Mouse (Mus musculus) gastrocnemius, adult 18-20 months (tissue): Measurements from ENCODE around the gene Mbd3l2. TPM values are rescaled to one million over a fixed set of nuclear protein-coding genes. Genes with fewer than 3 reads are reported as not detected.
"Not testable (repeated sequence)": the region's sequence is repeated elsewhere in the genome, so short reads cannot be mapped to it uniquely, and the experiment has no call there.

Experiments used
- DNase-seq: peaks from one replicate; pipeline ENCODE4 v3.0.0; 2021; ENCODE audit warnings: low spot score
- long read RNA-seq, 2 experiments: library from polyadenylated mRNA; stranded (forward); transcript quantifications; one replicate each; pipeline ENCODE4 v2.0.0; 2021
- microRNA-seq: library from miRNA; unstranded; fragments of <30 nt; microRNA quantifications from one replicate; pipeline ENCODE4 v1.2.0, GENCODE M21; 2021
- total RNA-seq, 2 experiments: library from RNA; stranded (reverse); gene quantifications; 2 replicates each; pipeline ENCODE4 v1.2.3; 2021

Mbd3l2 gene
- not detected for total RNA-seq
- long read RNA-seq, experiment 1, result 0 reads
- long read RNA-seq, experiment 2, result 0 reads

DNA sequence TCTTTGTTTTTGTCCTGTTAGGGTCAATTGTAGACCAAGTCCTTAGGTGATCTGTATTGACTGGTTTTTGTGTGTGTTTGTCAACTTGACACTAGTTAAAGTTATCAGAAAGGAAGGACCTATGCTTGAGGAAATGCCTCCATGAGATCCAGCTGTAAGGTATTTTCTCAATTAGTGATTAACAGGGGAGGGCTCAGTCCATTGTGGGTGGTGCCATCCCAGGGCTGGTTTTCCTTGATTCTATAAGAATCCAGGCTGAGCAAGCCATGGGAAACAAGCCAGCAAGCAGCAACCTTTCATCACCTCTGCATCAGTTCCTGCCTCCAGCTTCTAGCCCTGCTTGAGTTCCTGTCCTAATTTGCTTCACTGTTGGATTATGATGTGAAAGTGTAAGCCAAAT, at the start of gene Mbd3l2:
Mbd3l2 (plus strand) TSS at position 301 of the 400 bp plus-strand sequence.
- no peak for DNase-seq

DNA sequence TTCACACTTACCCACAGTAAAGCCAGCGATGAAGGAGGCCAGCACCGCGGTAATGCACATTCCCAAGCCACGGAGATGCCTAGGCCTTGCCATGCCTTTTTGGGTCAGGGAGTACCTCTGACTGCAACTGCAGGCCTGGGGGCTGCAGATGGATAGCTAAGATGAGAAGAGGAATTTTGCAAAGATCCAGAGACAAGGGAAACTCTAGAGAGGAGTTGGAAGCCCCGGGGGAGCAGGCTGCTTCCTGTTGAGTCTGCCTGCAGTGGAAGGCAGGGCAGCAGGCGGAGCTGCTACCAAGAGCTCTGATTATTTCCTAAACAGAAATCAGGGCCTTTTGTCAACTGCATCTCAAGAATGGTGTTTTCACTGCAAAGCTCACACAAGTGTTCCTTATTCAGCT, 44.7 kb upstream of the Mbd3l2 start:
- peak; percentile 10 for DNase-seq

DNA sequence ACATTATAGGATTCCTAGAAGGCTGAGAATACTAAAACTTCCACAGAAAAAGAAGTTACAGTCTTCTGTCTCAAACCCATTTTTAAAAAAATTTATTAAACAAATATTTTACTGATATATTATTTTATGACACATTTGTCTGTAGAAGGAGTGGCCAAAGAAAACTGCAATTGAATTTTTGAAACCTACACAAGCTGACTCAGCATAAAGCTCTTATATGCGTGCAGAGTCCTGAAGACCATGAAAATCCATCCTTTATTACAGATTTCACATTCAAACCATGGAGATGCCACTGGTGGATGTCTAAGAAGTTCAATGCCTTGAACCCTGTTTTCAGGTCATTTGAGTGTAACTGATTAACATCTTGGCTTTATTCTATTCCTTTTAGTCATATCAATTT, 30.8 kb upstream of the Mbd3l2 start:
- no peak for DNase-seq

- not testable (repeated sequence) for DNase-seq
Measured at GRCm38 (mm10) chr9:18402895-18403294, 27.6 kb upstream of the Mbd3l2 start, which contains the start of gene Naalad2. Gene Naalad2 (minus strand): TSS chr9:18402995.

DNA sequence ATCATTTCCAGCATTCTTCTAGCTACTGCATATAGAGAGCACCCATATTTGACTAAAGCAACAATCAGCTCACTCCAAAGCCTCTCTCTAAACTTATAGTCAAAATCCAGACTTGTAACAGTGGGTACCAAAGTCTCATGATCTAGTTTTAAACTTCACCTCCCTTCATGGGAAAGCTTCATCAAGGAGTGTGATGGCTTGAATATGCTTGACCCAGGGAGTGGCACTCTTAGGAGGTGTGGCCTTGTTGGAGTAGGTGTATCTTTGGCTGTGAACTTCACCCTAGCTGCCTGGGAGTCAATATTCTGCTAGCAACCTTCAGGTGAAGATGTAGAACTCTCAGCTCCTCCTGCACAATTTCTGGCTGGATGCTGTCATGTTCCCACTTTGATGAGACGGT, 26.3 kb upstream of the Mbd3l2 start, which contains the start of gene Ubtfl1:
Ubtfl1 (plus strand) TSS at position 301 of the 400 bp plus-strand sequence.
- DNase-seq, result no peak

DNA sequence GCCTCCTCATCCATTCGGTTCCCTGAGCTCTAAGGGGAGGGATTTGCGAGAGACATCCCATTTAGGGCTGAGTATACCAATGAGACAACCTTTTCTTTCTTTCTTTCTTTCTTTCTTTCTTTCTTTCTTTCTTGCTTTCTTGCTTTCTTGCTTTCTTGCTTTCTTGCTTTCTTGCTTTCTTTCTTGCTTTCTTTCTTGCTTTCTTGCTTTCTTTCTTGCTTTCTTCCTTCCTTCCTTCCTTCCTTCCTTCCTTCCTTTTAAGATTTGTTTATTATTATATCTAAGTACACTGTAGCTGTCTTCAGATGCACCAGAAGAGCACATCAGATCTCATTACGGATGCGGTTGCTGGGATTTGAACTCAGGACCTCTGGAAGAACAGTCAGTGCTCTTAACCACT, 18.1 kb upstream of the Mbd3l2 start:
- not testable (repeated sequence) for DNase-seq

- DNase-seq, result no peak
Measured at GRCm38 (mm10) chr9:18431687-18432086, 1.2 kb downstream of the Mbd3l2 start.

DNA sequence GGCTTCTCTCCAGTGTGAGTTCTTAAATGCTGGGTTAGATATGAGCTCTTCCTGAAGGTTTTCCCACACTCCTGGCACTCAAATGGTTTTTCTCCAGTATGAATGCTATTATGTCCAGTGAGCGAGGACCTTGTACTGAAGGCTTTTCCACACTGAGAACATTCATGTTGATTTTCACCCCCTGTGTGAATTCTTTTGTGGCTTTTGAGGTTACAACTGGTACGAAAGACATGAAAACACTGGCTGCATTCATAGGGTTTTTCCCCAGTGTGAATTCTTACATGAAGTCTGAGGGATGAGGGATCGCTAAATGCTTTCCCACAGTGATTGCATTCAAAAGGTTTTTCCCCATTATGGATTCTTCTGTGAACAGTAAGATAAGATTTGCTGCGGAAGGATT, 26.1 kb downstream of the Mbd3l2 start:
- no peak for DNase-seq

DNA sequence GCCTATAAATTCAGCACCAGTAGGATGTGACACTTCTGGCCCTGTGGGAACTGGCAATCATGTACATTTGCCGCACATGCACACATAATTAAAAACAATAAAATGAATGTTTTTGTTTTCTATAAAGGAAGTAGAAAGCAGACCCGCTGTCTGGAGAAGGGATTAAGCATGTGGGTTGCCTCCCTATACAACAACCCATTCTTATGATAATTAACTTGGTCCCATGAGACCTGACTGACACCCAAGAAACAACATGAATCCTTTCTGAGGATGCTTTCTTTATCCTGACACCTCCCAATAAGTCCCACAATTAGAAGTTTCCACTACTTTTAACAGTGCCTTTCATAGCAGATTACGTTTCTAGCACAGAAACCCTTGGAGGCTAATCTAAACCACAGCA, 36.9 kb downstream of the Mbd3l2 start:
- no peak for DNase-seq

DNA sequence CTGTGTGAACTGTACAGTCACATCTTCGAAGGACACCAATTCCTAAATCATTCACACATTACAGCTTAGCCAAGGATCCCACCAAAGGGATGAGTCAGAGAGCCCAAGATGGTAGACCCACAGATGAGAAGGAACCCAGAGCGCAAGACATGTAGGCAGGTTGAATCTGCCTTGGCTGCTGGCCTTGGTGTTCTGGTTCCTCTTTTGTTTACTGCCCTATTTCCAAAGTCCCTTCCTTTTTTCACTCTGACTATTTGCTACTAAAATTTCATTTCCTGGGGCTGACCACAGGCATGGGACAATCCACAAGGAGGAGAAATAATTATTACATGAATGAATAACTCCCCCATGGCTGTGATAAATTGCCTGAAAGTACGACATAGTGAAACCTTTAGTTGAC, 37.6 kb downstream of the Mbd3l2 start:
- DNase-seq, result no peak

DNA sequence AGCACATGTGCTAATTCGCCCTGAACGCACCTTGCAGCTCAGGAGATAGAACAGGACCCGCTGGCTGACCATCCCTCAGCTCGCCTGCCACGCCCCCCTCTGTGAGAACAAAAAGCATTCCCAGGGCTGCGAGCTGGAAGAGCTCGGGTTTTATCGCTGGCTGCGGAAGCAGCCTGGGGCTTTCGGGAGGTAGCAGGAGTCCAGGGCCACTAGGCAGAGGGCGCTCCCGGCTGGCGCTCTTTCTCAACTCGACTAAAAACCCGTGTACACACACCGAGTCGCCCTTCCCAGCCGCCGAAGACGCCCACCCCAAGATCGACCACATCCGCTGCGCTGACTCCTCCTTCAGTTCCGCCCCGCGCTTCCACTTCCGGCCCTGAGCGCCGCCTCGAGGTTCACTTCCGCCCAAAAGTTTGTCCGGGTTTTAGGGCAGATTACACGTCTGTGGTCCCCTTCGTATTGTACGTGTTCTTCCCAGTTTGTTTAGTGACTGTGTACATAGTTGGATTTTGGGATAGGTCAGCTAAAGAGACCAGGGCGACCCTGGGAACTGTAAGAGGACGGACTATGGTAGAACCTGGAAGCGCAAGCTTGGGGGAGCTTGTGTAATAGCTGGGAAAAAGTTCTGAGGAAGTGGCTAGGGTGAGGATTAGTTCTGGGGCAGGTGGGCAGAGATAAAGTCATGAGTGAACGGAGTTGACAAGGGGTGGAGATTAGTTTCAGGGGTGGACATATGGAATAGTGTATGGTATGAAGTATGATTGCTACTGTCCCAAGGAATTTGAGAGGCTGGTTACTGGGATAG, 43.1 kb downstream of the Mbd3l2 start:
- DNase-seq, result peak; percentile 54

DNA sequence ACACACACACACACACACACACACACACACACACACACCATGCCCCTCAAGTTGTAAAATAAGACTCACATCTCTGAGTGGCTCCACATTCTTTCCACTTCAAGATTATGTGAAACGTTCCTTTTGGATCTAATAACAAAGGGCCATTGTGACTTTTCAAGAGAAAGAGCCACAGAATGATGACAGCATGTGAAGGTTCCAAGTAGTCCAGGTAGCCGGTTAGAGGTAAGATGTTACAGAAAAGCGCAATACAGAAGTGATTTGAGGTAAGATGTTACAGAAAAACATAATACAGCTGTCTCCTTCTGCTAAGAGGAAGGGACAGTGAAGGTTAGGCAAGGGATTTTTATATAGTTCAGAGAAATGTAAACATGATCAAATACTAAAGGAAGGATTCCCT, 47.7 kb downstream of the Mbd3l2 start, which contains the start of the genes Zfp558 and Mbd3l1:
Zfp558 (minus strand) TSS at position 101 of the 400 bp plus-strand sequence.
Mbd3l1 (plus strand) TSS at position 192 of the 400 bp plus-strand sequence.
- no peak for DNase-seq

Small RNA genes within 50 kb of the gene (microRNA-seq; reads per million reads assigned to microRNA genes)
- gene Gm22854, result not detected

Other genes with a start within 250 kb of the Mbd3l2 start
- 10 to 100 TPM; 48.8 to 56.6 TPM for gene Chordc1, start 138.5 kb upstream of the Mbd3l2 start, total RNA-seq
- gene Naalad2, start 27.7 kb upstream of the Mbd3l2 start, total RNA-seq, result 1 to 10 TPM; 2.2 to 4.4 TPM
- gene Ubtfl1, start 26.2 kb upstream of the Mbd3l2 start, total RNA-seq, result not detected
- gene Zfp558, start 47.6 kb downstream of the Mbd3l2 start, total RNA-seq, result 1 to 10 TPM in 1 of 2 experiments, under 1 TPM in 1; 0.81 to 1.0 TPM
- gene Mbd3l1, start 47.7 kb downstream of the Mbd3l2 start, total RNA-seq, result not detected
- under 1 TPM in 1 of 2 experiments, not detected in 1; 0.02 TPM for gene Muc16, start 243.9 kb downstream of the Mbd3l2 start, total RNA-seq